Mouse (Mus musculus): ENCODE data around the gene Tcp10a.
"Not testable (repeated sequence)": the region's sequence is repeated elsewhere in the genome, so short reads cannot be mapped to it uniquely, and the experiment has no call there.

Tcp10a gene

DNA sequence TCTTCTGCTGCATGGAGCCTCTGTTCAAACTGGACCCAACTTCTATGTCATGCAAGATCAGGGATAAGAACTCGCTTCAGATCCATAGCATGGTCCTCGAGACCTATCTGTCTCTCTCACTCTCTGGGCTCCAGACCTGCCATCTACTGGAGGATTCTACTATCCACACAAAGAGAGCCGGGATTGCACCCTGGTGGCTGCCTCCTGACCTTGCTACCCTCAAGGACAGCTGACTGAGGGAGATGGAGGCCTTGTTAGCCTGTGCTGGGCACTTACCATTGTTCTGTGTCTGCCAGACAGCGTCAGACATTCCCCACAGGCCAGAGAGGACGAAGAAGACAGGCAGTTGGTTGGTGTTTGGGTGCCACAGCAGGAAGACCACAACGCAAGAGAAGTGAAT is 45.0 kb downstream of the Tcp10a start:
- not testable (repeated sequence) for DNase-seq (ENCODE audit: low read depth, low spot score)

DNA sequence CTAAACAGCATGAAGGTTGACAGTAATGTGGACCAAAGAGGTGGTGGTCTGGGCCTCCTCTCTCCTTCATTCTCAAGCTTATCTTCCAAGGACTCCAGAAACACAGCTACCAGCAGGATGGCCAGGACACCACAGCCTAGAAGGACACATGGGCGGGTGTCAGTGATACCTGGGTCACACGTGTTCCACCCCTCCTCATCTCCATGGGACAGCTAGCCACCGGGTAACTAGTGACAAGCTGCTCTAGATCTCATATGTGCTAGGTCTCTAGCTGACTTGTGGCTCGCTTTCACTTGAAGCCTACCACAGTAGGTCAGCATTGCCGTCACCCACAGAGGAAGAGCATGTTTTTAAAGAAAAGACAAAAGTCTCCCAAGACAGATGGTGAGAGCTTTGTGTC is 47.4 kb downstream of the Tcp10a start, which contains the start of gene Gm49630:
TSS of gene Gm49630 (minus strand) at position 101 of the 400 bp plus-strand sequence.
- DNase-seq (ENCODE audit: low read depth, low spot score), result not testable (repeated sequence)

DNA sequence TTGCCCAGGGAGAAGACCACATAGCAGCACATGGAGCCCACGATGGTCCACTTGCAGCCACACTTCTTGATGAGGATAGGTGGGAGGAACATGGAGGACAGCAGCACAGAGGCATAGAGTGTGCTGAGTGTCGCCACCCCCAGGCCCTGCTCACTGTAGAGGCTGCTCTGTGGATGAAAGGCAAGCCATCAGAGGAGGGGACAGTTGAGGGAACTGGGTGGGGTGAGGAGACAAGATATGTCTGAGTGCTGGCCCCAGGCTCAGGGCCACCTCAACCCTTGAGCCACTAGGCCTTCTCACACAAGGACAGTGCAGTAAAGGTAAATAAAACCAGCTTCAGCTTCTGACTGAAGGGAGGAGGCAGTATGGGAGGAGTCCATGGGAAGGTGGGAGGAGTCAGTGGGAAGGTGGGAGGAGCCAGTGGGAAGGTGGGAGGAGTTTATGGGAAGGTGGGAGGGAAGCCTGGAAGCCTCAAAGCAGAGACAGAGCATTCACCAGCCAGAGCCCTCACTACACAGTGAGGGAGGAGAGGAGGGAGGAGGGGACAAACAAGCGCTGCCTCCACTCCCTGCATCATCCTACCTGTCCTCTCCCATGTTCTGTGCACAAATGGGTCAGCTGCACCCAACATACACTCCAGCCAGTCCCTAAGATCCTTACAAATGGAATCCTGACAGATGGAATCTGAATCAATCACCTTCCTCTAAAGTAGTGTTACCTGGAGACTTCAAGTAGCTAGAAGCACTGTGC is 52.7 kb downstream of the Tcp10a start:
- not testable (repeated sequence) for DNase-seq (ENCODE audit: low read depth, low spot score)

DNA sequence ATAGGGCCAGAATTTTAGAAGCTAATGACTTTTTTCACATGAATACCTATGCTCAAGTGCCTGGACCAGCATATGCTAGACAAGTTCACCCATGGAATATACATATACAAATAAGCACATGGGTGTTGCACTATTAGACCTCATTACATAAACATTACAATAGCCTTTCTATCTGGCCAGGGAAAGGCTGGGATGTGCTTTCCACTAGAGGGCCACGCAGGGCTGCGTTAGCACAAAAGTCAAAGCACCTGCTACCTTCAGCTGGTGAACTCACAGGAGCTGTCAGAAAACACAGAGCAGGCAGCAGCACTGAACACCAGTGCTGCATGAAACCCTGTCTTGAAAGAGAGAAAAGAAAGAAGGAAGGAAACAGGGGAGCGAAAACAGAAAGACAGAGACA is 53.5 kb downstream of the Tcp10a start:
- not testable (repeated sequence) for DNase-seq (ENCODE audit: low read depth, low spot score)

DNA sequence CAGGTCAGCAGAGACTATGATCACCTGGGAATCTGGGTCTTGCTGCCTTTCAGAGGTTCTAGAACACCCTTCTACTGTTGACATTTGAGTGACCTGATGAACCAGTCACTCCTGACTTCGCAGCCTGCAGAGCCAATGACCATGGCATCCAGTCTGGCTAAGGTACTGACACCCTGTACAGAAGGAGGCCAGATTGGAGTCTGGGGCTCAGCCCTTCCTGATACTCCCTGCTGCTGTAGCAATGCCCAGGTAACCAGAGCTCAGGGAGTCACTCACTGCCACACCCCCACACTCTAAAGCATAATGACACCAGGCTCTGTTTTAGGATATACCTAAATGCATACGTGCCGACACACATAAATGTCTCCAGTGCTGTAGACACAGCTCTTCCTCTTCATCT is 58.3 kb downstream of the Tcp10a start:
- not testable (repeated sequence) for DNase-seq (ENCODE audit: low read depth, low spot score)

DNA sequence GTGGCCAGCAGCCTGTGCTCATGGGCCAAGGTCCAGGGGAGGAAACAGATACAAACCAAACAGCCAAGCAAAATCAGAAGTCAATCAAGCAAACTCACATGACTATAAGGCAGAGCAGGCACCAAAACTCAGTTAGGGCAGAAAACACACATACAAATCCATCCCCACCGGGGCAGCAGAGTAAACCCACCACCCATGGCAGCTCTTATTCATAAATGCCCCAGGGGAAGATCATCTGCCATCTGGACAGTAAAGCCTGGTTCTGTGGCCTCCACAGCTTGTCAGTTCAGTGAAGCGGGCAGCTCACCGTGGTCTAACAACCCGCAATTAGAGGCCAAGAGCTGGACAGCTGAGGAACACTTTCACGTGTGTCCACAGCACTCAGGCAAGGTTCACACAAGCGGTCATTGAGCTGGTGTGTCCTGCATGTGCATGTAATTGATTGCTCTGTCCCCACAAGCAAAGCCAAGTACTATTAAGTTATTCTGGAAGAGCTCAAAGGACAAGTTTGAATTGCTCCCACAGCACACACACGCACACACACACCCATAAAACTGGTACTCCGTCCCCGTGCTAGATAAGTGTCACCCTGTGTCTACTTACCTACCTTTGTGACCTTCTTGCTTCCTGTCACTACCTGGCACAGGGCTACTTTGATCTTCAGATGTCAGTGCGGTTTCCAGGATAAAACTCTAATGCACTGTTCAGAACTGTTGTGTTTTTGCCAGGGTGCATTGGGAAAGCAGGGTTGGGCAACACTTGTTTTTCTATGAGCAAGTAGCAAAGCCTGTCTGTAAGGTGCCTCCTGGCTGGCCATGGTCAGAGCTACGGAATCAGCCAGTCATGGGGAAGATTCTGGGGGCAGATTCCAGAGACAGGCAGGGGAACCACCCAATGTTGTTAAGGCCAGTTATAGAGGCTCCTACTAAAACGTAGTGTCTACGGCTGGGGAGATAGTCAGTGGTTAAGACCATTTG is 59.0 kb downstream of the Tcp10a start:
- DNase-seq (ENCODE audit: low read depth, low spot score), result not testable (repeated sequence)

DNA sequence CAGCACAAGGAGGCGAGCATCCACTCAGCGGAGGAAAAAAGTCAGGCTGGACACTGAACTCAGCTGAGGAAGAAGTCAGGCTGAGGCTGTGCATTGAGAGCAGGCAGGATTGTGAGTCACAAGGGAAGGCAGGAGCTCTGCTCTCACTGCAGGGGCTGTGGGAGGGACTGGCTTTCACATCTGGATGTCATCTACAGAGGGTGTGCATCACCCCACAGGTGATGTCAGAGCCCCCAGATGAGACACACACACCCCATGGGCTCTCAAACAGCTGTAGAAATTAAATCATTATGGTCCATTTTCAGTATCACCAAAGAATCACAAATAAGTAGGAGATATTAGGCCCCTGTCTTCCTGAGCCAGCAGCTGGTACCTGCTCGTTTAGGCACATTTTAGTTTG is 60.9 kb downstream of the Tcp10a start, which contains the start of gene Unc93a2:
TSS of gene Unc93a2 (minus strand) at position 101 of the 400 bp plus-strand sequence.
- not testable (repeated sequence) for DNase-seq (ENCODE audit: low read depth, low spot score)

DNA sequence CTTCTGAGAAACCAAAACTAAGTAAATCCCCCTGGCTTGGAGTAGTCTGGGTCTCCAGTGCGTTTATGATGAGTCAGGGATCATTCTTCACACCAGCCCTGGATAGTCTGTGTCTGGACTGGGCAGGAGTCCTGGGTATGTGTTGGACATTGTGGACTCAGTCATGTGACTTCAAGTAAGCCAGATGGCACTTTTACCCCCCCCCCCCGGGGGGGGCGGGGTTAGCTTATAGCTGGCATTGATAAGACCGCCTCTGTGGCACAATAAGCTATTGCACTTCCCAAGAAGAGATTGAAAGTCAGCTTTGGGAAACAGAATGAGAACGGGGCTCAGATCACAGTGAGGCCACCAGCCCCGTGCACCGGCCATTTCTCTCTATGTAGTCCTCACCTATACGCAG is 61.6 kb downstream of the Tcp10a start:
- not testable (repeated sequence) for DNase-seq (ENCODE audit: low read depth, low spot score)

DNA sequence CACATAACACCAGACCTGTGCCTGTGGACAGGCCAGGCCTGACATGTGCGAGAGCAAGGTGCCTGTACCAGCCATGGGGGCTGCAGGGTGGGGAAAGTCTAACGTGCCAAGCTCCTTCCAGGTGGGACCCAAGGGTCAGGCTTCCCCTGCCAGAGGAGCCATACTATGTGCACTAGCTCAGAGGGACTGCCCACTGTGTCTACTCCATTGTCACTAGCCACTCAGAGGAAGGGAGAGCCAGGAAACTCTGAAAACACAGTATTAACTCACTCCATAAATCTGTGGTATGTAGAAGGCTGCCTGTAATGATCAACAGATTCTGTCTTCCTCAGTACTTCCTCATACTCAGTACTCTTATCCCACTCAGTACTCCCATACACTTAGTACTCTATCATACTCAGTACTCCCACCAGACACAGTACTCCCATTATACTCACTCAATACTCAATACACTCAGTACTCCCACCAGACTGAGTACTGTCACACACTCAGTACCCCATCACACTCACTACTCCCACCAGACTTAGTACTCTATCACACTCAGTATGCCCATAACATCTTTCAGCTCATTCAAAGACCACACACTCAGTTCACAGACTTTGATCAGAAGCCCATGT is 64.0 kb downstream of the Tcp10a start:
- DNase-seq (ENCODE audit: low read depth, low spot score), result not testable (repeated sequence)

DNA sequence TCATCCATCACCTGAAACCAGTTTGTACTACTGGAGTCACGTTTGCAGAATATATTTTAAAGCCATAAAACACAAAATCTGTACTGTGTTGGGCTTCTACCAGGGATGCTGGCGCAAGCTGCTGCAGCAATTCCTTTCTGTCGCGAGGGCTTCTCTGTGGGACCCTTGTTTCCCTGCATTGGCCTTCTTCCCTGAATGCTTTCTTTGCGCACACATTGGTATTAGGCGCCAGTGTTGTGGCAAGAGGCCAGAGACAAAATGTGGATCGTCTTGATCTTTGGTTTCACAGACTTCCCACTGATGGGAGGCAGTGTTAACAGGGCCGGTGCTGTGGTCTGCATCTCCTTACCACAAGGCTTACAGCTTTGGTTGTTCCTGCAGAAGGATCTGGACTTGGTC is 64.5 kb downstream of the Tcp10a start:
- DNase-seq (ENCODE audit: low read depth, low spot score), result not testable (repeated sequence)

DNA sequence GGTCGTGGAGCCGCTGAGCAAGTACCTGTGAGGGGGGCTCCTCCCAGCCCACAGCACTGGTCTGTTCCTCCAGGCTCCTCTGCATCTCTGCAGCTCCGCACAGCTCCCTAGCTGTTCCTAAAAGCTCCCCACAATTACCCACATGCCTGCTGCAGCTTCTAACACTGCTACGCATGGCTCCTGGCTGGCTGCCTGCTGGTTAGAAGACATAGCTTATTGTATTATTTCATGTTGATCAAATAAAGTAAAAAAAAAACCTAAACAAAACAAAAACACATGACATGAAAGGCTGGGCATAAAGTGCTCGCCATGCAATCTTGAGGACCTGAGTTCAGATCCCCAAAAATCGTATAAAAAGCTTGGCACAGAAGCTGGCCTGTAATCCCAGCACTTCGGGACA is 65.5 kb downstream of the Tcp10a start:
- DNase-seq (ENCODE audit: low read depth, low spot score), result not testable (repeated sequence)

DNA sequence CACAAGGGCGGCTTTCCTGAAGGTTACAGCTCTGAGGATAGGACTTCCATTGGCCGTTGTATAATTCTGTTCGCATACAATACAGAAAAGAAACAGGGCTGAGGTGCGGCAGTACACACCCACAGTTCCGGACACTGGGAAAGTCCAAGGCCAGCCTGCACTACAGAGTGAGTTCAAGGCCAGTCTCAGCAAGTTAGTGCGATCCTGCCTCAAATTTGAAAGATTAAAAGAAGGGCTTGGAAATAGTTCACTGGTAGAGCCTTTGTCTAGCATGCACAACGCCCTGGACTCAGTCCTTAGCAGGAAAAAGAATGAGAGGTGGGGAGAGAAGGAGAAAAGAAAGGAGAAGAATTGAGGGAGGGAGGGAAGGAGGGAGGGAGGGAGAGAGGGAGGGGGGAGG is 70.7 kb downstream of the Tcp10a start:
- not testable (repeated sequence) for DNase-seq (ENCODE audit: low read depth, low spot score)

All from brain, embryonic 18.5 days (tissue).